Mouse (Mus musculus) erythroblast, embryonic 14.5 days (primary cell): Measurements from ENCODE around the gene 6330409D20Rik. TPM values are rescaled to one million over a fixed set of nuclear protein-coding genes. Genes with fewer than 3 reads are reported as not detected.
A peak's percentile ranks its signal among the peaks of the same experiment; 100 is the strongest.

Experiments used
- H3K27me3 ChIP-seq: 2 replicates; pipeline ENCODE4 v1.6.1; 2012; ENCODE audit warnings: inconsistent platforms; ENCODE audit not compliant: control insufficient read depth
- H3K36me3 ChIP-seq: 2 replicates; pipeline ENCODE4 v1.6.1; 2012; ENCODE audit warnings: mild to moderate bottlenecking, inconsistent platforms; ENCODE audit not compliant: control insufficient read depth
- H3K4me1 ChIP-seq: 2 replicates; pipeline ENCODE4 v1.6.1; 2012; ENCODE audit warnings: inconsistent platforms; ENCODE audit not compliant: control insufficient read depth
- H3K4me3 ChIP-seq: replicated peaks from 2 replicates; pipeline ENCODE3; 2012; ENCODE audit warnings: moderate library complexity, mild to moderate bottlenecking, inconsistent platforms
- H3K9me3 ChIP-seq: 2 replicates; pipeline ENCODE4 v1.6.1; 2012; ENCODE audit warnings: low read length, inconsistent platforms, mixed read lengths; ENCODE audit not compliant: control insufficient read depth
- GATA1 ChIP-seq: IDR thresholded peaks from 2 replicates; pipeline ENCODE4 v1.6.1; 2012; ENCODE audit warnings: low read length, inconsistent platforms, mixed read lengths
- TAL1 ChIP-seq: IDR thresholded peaks from 3 replicates; pipeline ENCODE4 v1.6.1; 2012; ENCODE audit warnings: low read length, inconsistent platforms, mixed read lengths
- polyA plus RNA-seq: library from polyadenylated mRNA; stranded (reverse); fragments of >175 nt; gene quantifications from 2 replicates; pipeline ENCODE4 v1.2.3, GENCODE M21; 2012

Gene 6330409D20Rik
- polyA plus RNA-seq, 1 experiment, result not detected

- Histone ChIP-seq H3K4me3 (no peak overlapping the region), H3K9me3 (no peaks in the 10 kb centered on the region), H3K4me1 (peaks cover 20% of the 10 kb centered on the region), H3K27me3 (no peaks in the 10 kb centered on the region), H3K36me3 (peaks cover 31% of the 10 kb centered on the region)
- TF ChIP-seq TAL1 (no peak), GATA1 (no peak)
Measured at GRCm38 (mm10) chr2:32759001-32759400, 18.2 kb upstream of the 6330409D20Rik start.

- TF ChIP-seq GATA1 (no peak), TAL1 (no peak)
- Histone ChIP-seq H3K4me1 (peaks cover 20% of the 10 kb centered on the region), H3K36me3 (peaks cover 31% of the 10 kb centered on the region), H3K9me3 (no peaks in the 10 kb centered on the region), H3K27me3 (no peaks in the 10 kb centered on the region), H3K4me3 (no peak overlapping the region)
Measured at GRCm38 (mm10) chr2:32758503-32758902, 17.7 kb upstream of the 6330409D20Rik start.

DNA sequence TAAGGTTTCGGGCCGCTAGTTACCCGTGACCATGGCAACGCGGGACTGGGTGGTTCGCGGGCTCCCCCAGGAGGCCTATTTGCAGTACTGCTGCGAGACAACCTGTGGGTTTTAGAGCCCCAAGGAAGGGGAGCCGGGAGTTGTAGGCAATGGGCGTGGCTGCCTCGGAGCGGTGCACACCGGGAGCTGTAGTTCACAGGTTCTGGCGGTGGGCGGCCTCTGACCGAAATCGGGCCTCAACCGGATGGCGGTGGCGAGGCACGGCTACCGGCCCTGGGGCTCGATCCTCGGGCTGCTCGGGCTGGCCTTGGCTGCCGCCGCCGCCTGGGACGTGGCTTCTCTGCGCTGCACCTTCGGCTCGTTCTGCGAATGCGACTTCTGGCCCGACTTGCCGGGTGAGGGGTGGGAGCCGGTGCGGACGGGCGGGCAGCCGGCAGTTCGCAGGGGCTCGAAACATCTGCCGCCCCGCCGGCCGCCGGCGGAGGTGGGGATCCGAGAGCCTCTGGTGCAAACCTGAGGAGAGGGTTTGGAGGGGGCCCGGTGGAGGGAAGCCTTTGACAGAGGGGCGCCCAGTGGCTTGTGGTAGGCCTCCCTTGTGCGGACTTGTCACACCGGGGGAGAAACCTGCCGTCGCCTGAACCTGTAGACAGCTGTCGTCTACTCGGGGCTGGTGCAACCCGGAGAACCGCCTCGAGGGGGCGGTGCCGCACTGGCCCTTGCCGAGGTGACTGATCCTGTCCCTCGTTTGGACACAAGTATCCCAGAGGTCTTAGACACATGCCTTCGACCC is 16.4 kb upstream of the 6330409D20Rik start, which contains the start of gene Tor2a:
TSS of gene Tor2a (plus strand) at position 179 of the 790 bp plus-strand sequence.
- H3K4me3 ChIP-seq, result peak within 1 kb of the TSS; percentile 75
- H3K9me3 ChIP-seq, result no peaks in the 10 kb centered on the region
- H3K4me1 ChIP-seq, result peaks cover 20% of the 10 kb centered on the region
- no peak for TF ChIP-seq GATA1
- TF ChIP-seq TAL1, result no peak
- H3K36me3 ChIP-seq, result peaks cover 25% of the 10 kb centered on the region
- no peaks in the 10 kb centered on the region for H3K27me3 ChIP-seq

- H3K36me3 ChIP-seq, result peaks cover 20% of the 10 kb centered on the region
- peak overlapping the region; percentile 75 for H3K4me3 ChIP-seq
Measured at GRCm38 (mm10) chr2:32756674-32757055, 15.8 kb upstream of the 6330409D20Rik start.

GRCm38 (mm10) chr2:32752181-32752580 is 11.4 kb upstream of the 6330409D20Rik start:
- no peak overlapping the region for H3K4me3 ChIP-seq
- H3K9me3 ChIP-seq, result no peaks in the 10 kb centered on the region
- no peaks in the 10 kb centered on the region for H3K27me3 ChIP-seq
- H3K36me3 ChIP-seq, result no peaks in the 10 kb centered on the region; the same call in 1 of the 2 replicates
- TF ChIP-seq GATA1, result no peak
- TF ChIP-seq TAL1, result no peak
- peaks cover 6% of the 10 kb centered on the region for H3K4me1 ChIP-seq

More at GRCm38 (mm10) chr2:32756674-32757055, 15.8 kb upstream of the 6330409D20Rik start:
- Histone ChIP-seq H3K9me3 (no peaks in the 10 kb centered on the region), H3K27me3 (no peaks in the 10 kb centered on the region), H3K4me1 (peaks cover 20% of the 10 kb centered on the region)
- no peak for TF ChIP-seq TAL1
- TF ChIP-seq GATA1, result no peak

GRCm38 (mm10) chr2:32751665-32752033 is 10.8 kb upstream of the 6330409D20Rik start:
- Histone ChIP-seq H3K4me1 (peaks cover under 1% of the 10 kb centered on the region), H3K4me3 (no peak overlapping the region), H3K36me3 (no peaks in the 10 kb centered on the region; the same call in 1 of the 2 replicates), H3K27me3 (no peaks in the 10 kb centered on the region), H3K9me3 (no peaks in the 10 kb centered on the region)
- TF ChIP-seq GATA1 (no peak), TAL1 (no peak)

DNA sequence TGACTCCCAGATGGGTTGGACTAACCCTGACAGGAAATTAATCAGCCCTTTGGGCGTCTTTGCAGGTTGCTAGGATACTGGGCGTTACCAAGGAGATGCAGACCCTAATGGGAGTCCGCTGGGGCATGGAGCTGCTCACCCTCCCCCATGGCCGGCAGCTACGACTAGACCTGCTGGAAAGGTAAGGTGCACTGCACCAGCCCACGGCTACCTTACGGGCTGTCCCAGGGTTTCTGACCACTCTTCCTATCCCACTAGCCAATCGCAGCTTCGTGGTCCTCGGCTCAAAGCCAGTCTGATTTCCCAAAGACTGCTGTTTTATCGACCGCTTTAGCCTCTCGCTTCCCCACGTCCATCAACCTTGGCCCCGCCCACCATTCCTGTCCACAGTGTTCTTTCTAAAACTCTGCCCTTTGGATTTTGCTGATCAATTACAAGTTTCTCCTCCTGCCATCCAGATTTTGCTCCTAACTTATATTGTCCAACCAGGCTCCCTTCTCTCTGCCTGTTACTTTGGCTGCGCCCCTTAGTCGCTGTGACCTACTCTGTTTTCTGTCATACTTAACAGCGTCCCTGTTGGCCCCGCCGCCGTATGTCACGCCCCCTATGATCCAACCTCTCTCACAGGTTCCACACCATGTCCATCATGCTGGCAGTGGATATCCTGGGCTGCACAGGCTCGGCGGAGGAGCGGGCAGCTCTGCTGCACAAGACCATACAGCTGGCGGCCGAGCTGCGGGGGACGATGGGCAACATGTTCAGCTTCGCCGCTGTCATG is 10.3 kb upstream of the 6330409D20Rik start:
- no peak for TF ChIP-seq GATA1
- TF ChIP-seq TAL1, result no peak
- Histone ChIP-seq H3K9me3 (no peaks in the 10 kb centered on the region), H3K4me1 (no peaks in the 10 kb centered on the region), H3K27me3 (no peaks in the 10 kb centered on the region), H3K4me3 (peak overlapping the region; percentile 14), H3K36me3 (no peaks in the 10 kb centered on the region; the same call in 1 of the 2 replicates)

DNA sequence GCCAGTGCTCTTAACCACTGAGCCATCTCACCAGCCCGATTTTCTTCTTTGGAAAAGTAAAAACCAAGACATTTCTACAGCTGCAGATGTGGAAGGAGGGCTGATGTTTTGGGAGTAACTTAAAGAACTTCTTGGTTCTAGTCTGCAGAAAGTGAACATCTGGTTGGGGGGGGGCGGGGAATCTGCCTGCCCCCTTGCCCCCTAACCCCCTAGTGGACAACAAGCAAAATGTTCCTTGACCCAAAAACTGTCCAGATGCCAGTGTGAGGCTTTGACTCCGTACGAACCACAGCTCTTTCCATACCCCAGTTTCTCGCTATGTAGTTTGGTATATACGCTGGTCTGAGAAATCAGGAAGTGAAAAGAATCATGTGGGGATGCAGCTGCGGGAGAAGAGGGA is 9.4 kb upstream of the 6330409D20Rik start:
- H3K27me3 ChIP-seq, result no peaks in the 10 kb centered on the region
- no peaks in the 10 kb centered on the region for H3K9me3 ChIP-seq
- no peaks in the 10 kb centered on the region; the same call in 1 of the 2 replicates for H3K36me3 ChIP-seq
- H3K4me1 ChIP-seq, result no peaks in the 10 kb centered on the region
- no peak for TF ChIP-seq TAL1
- TF ChIP-seq GATA1, result no peak
- no peak overlapping the region for H3K4me3 ChIP-seq

DNA sequence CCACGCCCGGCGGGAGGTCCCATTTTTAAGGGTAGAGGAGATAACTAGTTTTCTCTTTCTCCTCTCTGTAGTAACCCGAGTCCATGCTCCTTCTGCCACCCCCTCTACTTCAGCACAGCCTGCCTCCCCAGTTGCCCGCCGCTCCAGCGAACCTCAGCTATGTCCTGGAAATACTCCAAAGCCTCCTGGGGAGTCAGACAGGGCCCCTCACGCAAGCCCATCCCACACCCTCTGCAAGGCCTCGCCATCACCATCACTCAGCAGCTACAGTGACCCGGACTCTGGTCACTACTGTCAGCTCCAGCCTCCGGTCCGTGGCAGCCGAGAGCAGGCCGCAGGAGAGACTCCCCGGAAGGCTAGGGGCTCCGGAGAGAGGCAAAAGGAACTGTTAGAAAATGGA is 8.3 kb upstream of the 6330409D20Rik start:
- no peaks in the 10 kb centered on the region for H3K9me3 ChIP-seq
- TF ChIP-seq TAL1 (no peak), GATA1 (no peak)
- H3K4me3 ChIP-seq, result no peak overlapping the region
- no peaks in the 10 kb centered on the region for H3K4me1 ChIP-seq
- H3K36me3 ChIP-seq, result no peaks in the 10 kb centered on the region
- no peaks in the 10 kb centered on the region for H3K27me3 ChIP-seq
